Mouse (Mus musculus) stomach, postnatal 0 days (tissue): ENCODE results near the gene Mrpl43.

Source experiments
- CTCF ChIP-seq: IDR thresholded peaks from 2 replicates; pipeline ENCODE4 v1.5.1; 2016; ENCODE audit warnings: antibody characterized with exemption, low read depth, mild to moderate bottlenecking, moderate library complexity
- EP300 ChIP-seq: optimal IDR thresholded peaks from 2 replicates; pipeline ENCODE3; 2016; ENCODE audit warnings: antibody characterized with exemption

DNA sequence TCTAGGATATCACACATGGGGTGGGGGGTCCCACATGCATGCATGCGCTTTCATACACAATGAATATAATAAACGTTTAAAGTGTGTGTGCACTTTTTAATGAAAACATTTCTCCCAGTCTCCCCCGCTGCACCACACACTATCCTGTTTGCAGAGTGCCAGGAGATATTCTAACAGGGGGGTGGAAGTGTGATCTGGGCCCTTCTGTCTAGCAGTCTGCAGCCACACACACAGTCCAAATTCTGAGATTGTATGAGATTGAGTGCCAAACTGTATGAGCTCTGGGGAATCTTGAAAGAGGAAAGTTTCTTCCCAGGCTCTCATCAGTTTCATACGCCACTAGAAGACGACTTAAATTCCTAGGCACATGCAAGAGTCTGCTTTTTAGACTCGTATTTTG lies 18.4 kb downstream of the Mrpl43 start:
- TF ChIP-seq CTCF (no peak), EP300 (no peak)
